Mouse (Mus musculus) cerebellum, adult 11-12 months (tissue): ENCODE measurements around the gene Gm6890.
"Not testable (repeated sequence)": the region's sequence is repeated elsewhere in the genome, so short reads cannot be mapped to it uniquely, and the experiment has no call there.

Experiments
- DNase-seq: peaks from one replicate; pipeline ENCODE4 v3.0.0; 2022

Gene Gm6890

GRCm38 (mm10) chrX:74740627-74741026, at the start of gene Gm6890:
Gm6890 (plus strand) TSS chrX:74740927.
- DNase-seq, result not testable (repeated sequence)

DNA sequence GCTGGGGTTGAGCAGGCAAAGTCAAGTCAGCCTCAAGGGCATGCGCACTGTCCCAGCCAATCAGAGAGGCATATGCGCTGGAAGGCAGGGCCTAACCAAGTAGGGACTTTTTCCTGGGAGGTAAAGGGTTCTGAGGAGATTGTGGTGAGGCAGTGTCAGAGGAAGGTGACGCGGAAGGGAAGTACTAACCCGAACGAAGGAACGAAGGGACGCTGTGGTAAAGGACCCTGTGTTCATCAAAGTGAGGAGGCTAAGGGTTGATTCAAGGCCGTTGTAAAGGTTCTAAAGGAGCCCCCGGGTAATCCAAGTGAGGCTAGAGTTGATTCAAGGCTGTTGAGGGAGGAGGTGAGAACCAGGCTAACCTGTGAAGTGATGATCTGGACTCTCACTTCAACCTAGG, 14.5 kb upstream of the Gm6890 start:
- not testable (repeated sequence) for DNase-seq

DNA sequence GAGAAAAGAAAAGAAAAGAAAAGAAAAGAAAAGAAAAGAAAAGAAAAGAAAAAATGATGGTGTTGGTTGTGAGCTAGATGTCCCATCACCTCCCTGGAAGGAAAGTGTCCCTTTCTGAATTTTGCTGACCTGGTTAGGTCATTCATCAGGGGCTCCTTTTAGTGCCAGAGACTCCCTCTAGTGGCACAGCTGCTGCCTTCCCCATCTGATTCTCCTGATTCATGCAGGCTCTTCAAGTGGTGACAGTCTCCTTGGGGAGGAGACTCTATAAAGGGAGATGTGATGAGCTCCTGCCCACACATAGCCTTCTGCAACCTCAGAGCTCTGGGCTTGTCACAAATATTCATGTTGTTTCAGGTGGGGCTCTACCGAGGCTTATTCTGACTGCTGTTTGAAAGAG, 30.0 kb downstream of the Gm6890 start:
- not testable (repeated sequence) for DNase-seq
